In the genomic region with DNA sequence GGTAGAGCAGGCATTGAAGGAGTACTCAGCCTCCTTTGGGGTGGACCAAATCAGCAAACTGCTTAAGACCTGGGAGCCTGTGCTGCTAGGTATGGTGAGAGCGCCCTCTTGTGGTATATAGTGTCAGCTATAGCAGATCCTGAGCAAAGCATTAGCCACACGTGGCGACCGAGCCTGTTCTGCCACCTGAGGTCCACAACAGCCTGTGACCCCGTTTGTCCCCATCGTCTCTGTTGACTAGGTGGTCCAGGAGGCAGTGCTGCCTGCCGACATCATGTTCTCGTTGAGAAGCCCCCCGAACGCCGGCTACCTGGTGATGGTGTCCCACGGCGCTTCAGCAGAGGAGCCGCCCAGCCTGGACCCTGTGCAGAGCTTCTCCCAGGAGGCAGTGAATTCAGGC, we compare ENCODE assay signal across 9 mouse cellular contexts. TPM values are rescaled to one million over a fixed set of nuclear protein-coding genes. Genes with fewer than 3 reads are reported as not detected.
DNase-seq lines count a peak whose midpoint lies in the region; ATAC-seq lines count a peak whose summit lies in the region.
"Had no signal": no experiment of that assay in that cellular context is flagged by ENCODE, and none has a peak within 500 bp of the region (broad histone marks: within the 10 kb centered on the region; RNA-seq: fewer than 3 reads in every experiment).

No protein-coding gene starts in this region.

- ATAC-seq in cerebellum, adult (ENCODE audit: insufficient number of reproducible peaks, low FRiP score, low TSS enrichment): peak; percentile 65; the same call in 1 of the 2 replicates
- ATAC-seq in forebrain, embryonic 14.5 days: peak; percentile 74
- ATAC-seq in hindbrain, embryonic 12.5 days (ENCODE audit: low FRiP score): peak; percentile 62
- no peak for ATAC-seq in lung, embryonic 15.5 days (ENCODE audit: borderline replicate concordance, extremely low read depth, low FRiP score, low TSS enrichment)

- H3K36me3 ChIP-seq in forebrain, embryonic 14.5 days (ENCODE audit: control insufficient read depth, insufficient read depth, low read length): no peaks in the 10 kb centered on the region
- H3K36me3 ChIP-seq in hindbrain, embryonic 12.5 days: no peaks in the 10 kb centered on the region
- H3K36me3 ChIP-seq in lung, embryonic 15.5 days: peaks cover 9% of the 10 kb centered on the region; the same call in 1 of the 2 replicates

- peak overlapping the region; percentile 46; the same call in 1 of the 2 replicates for H3K9ac ChIP-seq in forebrain, embryonic 14.5 days (ENCODE audit: low read length)
- peak overlapping the region; percentile 29; the same call in 1 of the 2 replicates for H3K9ac ChIP-seq in hindbrain, embryonic 12.5 days
- H3K9ac ChIP-seq in lung, embryonic 15.5 days: peak overlapping the region; percentile 10; the same call in 1 of the 2 replicates

- WGBS in forebrain, embryonic 14.5 days: 5% methylated on average over 14 of the region's 14 CpGs
- WGBS in hindbrain, embryonic 12.5 days: 6% methylated on average over 14 of the region's 14 CpGs
- WGBS in lung, embryonic 15.5 days: 7% methylated on average over 14 of the region's 14 CpGs

- H3K27ac ChIP-seq in forebrain, embryonic 14.5 days (ENCODE audit: low read depth, low read length): no peak overlapping the region
- no peak overlapping the region for H3K27ac ChIP-seq in hindbrain, embryonic 12.5 days
- no peak overlapping the region for H3K27ac ChIP-seq in lung, embryonic 15.5 days

- peak; percentile 89 for DNase-seq in MN1 (ENCODE audit: low spot score)
- peak; percentile 95 for DNase-seq in forebrain, embryonic 14.5 days (ENCODE audit: low spot score)
- peak; percentile 82 for DNase-seq in layer of hippocampus, adult 9-11 months
- peak; percentile 67 for DNase-seq in retina, adult 2 months (ENCODE audit: low read depth, low spot score)
- peak; percentile 36 to 37 for DNase-seq in thymus, postnatal 36 days

- no peaks in the 10 kb centered on the region for H3K27me3 ChIP-seq in forebrain, embryonic 14.5 days (replicated peaks; ENCODE audit: control insufficient read depth, insufficient read depth, low read length)
- peaks cover 12% of the 10 kb centered on the region for H3K27me3 ChIP-seq in hindbrain, embryonic 12.5 days
- no peaks in the 10 kb centered on the region; the same call in 1 of the 2 replicates for H3K27me3 ChIP-seq in lung, embryonic 15.5 days

- H3K4me1 ChIP-seq in forebrain, embryonic 14.5 days (ENCODE audit: control insufficient read depth, insufficient read depth, low read length): no peaks in the 10 kb centered on the region
- peaks cover 19% of the 10 kb centered on the region for H3K4me1 ChIP-seq in hindbrain, embryonic 12.5 days
- peaks cover 21% of the 10 kb centered on the region for H3K4me1 ChIP-seq in lung, embryonic 15.5 days

- no peaks in the 10 kb centered on the region for H3K9me3 ChIP-seq in forebrain, embryonic 14.5 days (replicated peaks; ENCODE audit: control insufficient read depth, low read length)
- no peaks in the 10 kb centered on the region for H3K9me3 ChIP-seq in hindbrain, embryonic 12.5 days (replicated peaks)
- H3K9me3 ChIP-seq in lung, embryonic 15.5 days: no peaks in the 10 kb centered on the region

- peak overlapping the region; percentile 13 for H3K4me3 ChIP-seq in forebrain, embryonic 14.5 days (ENCODE audit: low read depth, low read length)
- no peak overlapping the region; the same call in 1 of the 2 replicates for H3K4me3 ChIP-seq in hindbrain, embryonic 12.5 days
- no peak overlapping the region for H3K4me3 ChIP-seq in lung, embryonic 15.5 days
- H3K4me3 ChIP-seq: myocyte had no signal

- H3K4me2 ChIP-seq in forebrain, embryonic 14.5 days (ENCODE audit: low read length): peak overlapping the region; percentile 51
- peak overlapping the region; percentile 46 for H3K4me2 ChIP-seq in hindbrain, embryonic 12.5 days (replicated peaks)
- H3K4me2 ChIP-seq in lung, embryonic 15.5 days: peak overlapping the region; percentile 46

RNA-seq across cellular contexts. Expression of a gene that starts 25.0 kb away (rescaled TPM):
- 3.0 and 4.8 TPM in 2 replicates for polyA plus RNA-seq in forebrain, embryonic 14.5 days (2014; fragmentation: Nextera tagmentation; extraction: Ambion mirVana)
- polyA plus RNA-seq in hindbrain, embryonic 12.5 days (2016; fragmentation: Nextera tagmentation; extraction: Ambion mirVana): 6.8 and 8.9 TPM in 2 replicates
- 17.8 and 21.1 TPM in 2 replicates for polyA plus RNA-seq in lung, embryonic 15.5 days (2015; fragmentation: Nextera tagmentation; extraction: Ambion mirVana)

RNA-seq across cellular contexts. Expression of a gene that starts 25.3 kb away (rescaled TPM):
- polyA plus RNA-seq in forebrain, embryonic 14.5 days (2014; fragmentation: Nextera tagmentation; extraction: Ambion mirVana): not detected in 2 replicates
- polyA plus RNA-seq in hindbrain, embryonic 12.5 days (2016; fragmentation: Nextera tagmentation; extraction: Ambion mirVana): 0.29 and 0.54 TPM in 2 replicates
- 0.60 and 0.72 TPM in 2 replicates for polyA plus RNA-seq in lung, embryonic 15.5 days (2015; fragmentation: Nextera tagmentation; extraction: Ambion mirVana)

RNA-seq across cellular contexts. Expression of a gene that starts 38.4 kb away (rescaled TPM):
- polyA plus RNA-seq in forebrain, embryonic 14.5 days (2014; fragmentation: Nextera tagmentation; extraction: Ambion mirVana): 1.7 and 1.9 TPM in 2 replicates
- 7.2 and 7.3 TPM in 2 replicates for polyA plus RNA-seq in hindbrain, embryonic 12.5 days (2016; fragmentation: Nextera tagmentation; extraction: Ambion mirVana)
- polyA plus RNA-seq in lung, embryonic 15.5 days (2015; fragmentation: Nextera tagmentation; extraction: Ambion mirVana): 10.8 and 11.4 TPM in 2 replicates

RNA-seq across cellular contexts. Expression of a gene that starts 47.5 kb away (rescaled TPM):
- 91.1 and 100 TPM in 2 replicates for polyA plus RNA-seq in forebrain, embryonic 14.5 days (2014; fragmentation: Nextera tagmentation; extraction: Ambion mirVana)
- 60.9 and 62.7 TPM in 2 replicates for polyA plus RNA-seq in hindbrain, embryonic 12.5 days (2016; fragmentation: Nextera tagmentation; extraction: Ambion mirVana)
- polyA plus RNA-seq in lung, embryonic 15.5 days (2015; fragmentation: Nextera tagmentation; extraction: Ambion mirVana): 78.0 and 82.1 TPM in 2 replicates

Comparison
In these comparisons a context has a peak if more than half of its experiments do, and no peak if none do; other contexts are left out.
1. DNase-seq: peak in every context shown above with its lines; median percentile 95 in forebrain, embryonic 14.5 days; 89 in MN1; 82 in layer of hippocampus, adult 9-11 months; 67 in retina, adult 2 months; 36 in thymus, postnatal 36 days.